Mouse (Mus musculus) midbrain, embryonic 10.5 days (tissue): ENCODE data around the gene Gm498. TPM values are rescaled to one million over a fixed set of nuclear protein-coding genes. Genes with fewer than 3 reads are reported as not detected.
A peak's percentile ranks its signal among the peaks of the same experiment; 100 is the strongest.

Source experiments
- DNase-seq: peaks from one replicate; pipeline ENCODE4 v3.0.0-alpha.2; 2017; ENCODE audit warnings: low spot score
- H3K27ac ChIP-seq: fragments of 300-500 bp; sonication (generic); replicated peaks from 2 replicates; pipeline ENCODE4 v1.5.1; 2016; ENCODE audit warnings: mild to moderate bottlenecking
- H3K27me3 ChIP-seq: fragments of 300-500 bp; sonication (generic); 2 replicates; pipeline ENCODE4 v1.6.1; 2016; ENCODE audit warnings: low read depth, mild to moderate bottlenecking; ENCODE audit not compliant: poor library complexity, severe bottlenecking
- H3K36me3 ChIP-seq: fragments of 300-500 bp; sonication (generic); 2 replicates; pipeline ENCODE4 v1.6.1; 2016; ENCODE audit warnings: mild to moderate bottlenecking, moderate library complexity
- H3K4me1 ChIP-seq: fragments of 300-500 bp; sonication (generic); 2 replicates; pipeline ENCODE4 v1.6.1; 2016
- H3K4me3 ChIP-seq: fragments of 300-500 bp; sonication (generic); 2 replicates; pipeline ENCODE4 v1.5.1; 2016; ENCODE audit warnings: mild to moderate bottlenecking, moderate library complexity
- H3K9me3 ChIP-seq: fragments of 300-500 bp; sonication (generic); replicated peaks from 2 replicates; pipeline ENCODE4 v1.6.1; 2016; ENCODE audit warnings: mild to moderate bottlenecking
- WGBS: fragments of 180-500 bp; shearing (Covaris S2); methylation state at CpG from one replicate; pipeline ENCODE4 v1.1.7; 2016; 5-methylcytosine and 5-hydroxymethylcytosine counted together
- microRNA-seq: library from miRNA; unstranded; fragments of <30 nt; microRNA quantifications from one replicate; pipeline ENCODE4, GENCODE M21; 2017
- polyA plus RNA-seq: library from polyadenylated mRNA; unstranded; fragments of >200 nt; fragmentation: Nextera tagmentation; extraction: Ambion mirVana; gene quantifications from 2 replicates; pipeline ENCODE4 v1.2.1, GENCODE M21; 2016

The Gm498 gene
- polyA plus RNA-seq, 1 experiment from 2014 or later: not detected

- no peaks in the 10 kb centered on the region for H3K36me3 ChIP-seq
- H3K27me3 ChIP-seq: no peaks in the 10 kb centered on the region
- no peak overlapping the region for H3K27ac ChIP-seq
- no peak for DNase-seq
- peaks cover 7% of the 10 kb centered on the region; the same call in 1 of the 2 replicates for H3K9me3 ChIP-seq
- H3K4me1 ChIP-seq: no peaks in the 10 kb centered on the region
- 86% methylated on average over 8 of the region's 8 CpGs for WGBS
- H3K4me3 ChIP-seq: no peak overlapping the region
Measured at GRCm38 (mm10) chr7:143913611-143914010, 47.0 kb downstream of the Gm498 start.

GRCm38 (mm10) chr7:143919031-143919679 is 52.5 kb downstream of the Gm498 start:
- WGBS: 88% methylated on average over 3 of the region's 3 CpGs
- Histone ChIP-seq H3K9me3 (no peaks in the 10 kb centered on the region), H3K27me3 (no peaks in the 10 kb centered on the region), H3K4me1 (no peaks in the 10 kb centered on the region), H3K36me3 (no peaks in the 10 kb centered on the region), H3K4me3 (no peak overlapping the region), H3K27ac (no peak overlapping the region)
- no peak for DNase-seq

DNA sequence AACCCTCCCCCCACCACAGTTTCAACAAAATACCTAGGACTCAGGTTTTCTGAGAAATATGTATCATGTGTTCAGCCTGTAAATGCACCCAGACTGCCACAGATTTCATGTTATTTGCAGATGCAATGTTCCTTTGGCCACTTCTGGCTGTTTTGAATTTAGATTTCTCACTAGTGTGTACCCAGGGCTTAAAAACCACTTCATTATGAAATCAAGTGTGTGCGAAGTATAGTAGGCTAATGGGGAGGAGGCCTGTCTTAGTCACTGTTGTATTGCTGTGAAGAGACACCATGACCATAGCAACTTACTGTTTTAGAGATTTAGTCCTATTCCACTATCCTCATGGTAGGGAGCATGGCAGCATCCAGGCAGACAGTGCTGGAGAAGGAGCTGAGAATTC is 63.3 kb downstream of the Gm498 start:
- Histone ChIP-seq H3K27me3 (no peaks in the 10 kb centered on the region), H3K4me1 (no peaks in the 10 kb centered on the region), H3K36me3 (no peaks in the 10 kb centered on the region), H3K4me3 (no peak overlapping the region), H3K27ac (no peak overlapping the region), H3K9me3 (no peaks in the 10 kb centered on the region)
- 93% methylated on average over 1 of the region's 1 CpGs for WGBS
- DNase-seq: no peak

GRCm38 (mm10) chr7:143938647-143939046 is 72.0 kb downstream of the Gm498 start:
- 31% methylated on average over 4 of the region's 4 CpGs for WGBS
- Histone ChIP-seq H3K36me3 (no peaks in the 10 kb centered on the region), H3K4me1 (peaks cover 9% of the 10 kb centered on the region), H3K27ac (peak overlapping the region; percentile 52), H3K9me3 (no peaks in the 10 kb centered on the region), H3K4me3 (no peak overlapping the region), H3K27me3 (no peaks in the 10 kb centered on the region)
- DNase-seq: peak; percentile 14

DNA sequence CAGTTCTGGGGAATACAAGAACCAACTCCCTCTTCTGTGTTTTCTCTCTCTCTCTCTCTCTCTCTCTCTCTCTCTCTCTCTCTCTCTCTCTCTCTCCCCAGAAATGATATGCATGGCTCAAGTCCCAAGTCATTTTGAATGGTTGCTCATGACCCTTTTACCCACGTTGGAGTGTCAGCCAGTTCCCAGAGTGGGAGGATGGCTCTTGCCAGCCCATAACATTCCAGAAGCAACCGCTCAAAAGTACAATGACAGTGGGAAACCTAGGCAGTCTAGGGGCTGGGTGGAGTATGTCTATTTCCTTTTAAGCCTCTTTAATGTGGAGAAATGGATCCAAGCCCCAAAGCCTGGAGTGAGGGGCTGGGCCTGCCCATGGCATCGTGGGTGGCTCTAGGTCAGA is 72.8 kb downstream of the Gm498 start:
- H3K9me3 ChIP-seq: no peaks in the 10 kb centered on the region
- H3K4me3 ChIP-seq: no peak overlapping the region
- no peaks in the 10 kb centered on the region for H3K27me3 ChIP-seq
- H3K36me3 ChIP-seq: no peaks in the 10 kb centered on the region
- WGBS: 79% methylated on average over 3 of the region's 3 CpGs
- DNase-seq: no peak
- peaks cover 9% of the 10 kb centered on the region for H3K4me1 ChIP-seq
- H3K27ac ChIP-seq: no peak overlapping the region

DNA sequence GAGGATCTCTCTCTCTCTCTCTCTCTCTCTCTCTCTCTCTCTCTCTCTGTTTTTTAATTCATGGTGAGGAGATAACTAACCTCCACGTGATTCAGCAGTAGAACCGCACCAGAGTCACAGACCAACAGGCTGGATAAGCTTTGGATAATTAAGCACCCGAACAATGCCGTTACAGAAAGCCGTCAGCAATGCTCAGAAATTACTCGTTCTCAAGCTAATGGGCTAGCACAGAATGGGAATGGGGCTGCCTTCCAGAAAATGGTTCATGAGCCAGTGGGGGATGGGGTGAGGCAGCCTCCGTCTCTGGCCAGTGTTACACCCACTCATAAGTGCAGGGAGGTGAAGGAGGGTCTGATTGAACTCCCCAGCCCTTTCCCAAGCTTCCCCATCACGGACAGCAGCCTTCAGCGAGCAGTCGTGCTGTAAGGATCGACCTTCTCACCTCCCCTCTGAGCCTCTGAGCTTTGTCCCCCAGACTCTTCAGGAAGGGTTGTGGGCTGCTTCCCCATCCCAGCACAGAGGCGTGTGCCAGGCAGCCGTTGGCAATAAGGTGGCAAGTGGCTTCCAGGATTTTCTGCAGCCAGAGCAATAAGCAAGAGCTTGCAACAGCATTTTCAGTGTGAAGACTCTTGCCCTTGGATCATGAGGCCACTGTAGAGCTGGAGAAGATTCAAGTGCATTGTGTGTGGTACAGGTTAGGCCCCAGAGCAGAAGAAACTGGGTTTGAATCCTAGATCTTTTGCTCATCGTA is 76.5 kb downstream of the Gm498 start:
- H3K4me1 ChIP-seq: peaks cover 8% of the 10 kb centered on the region
- H3K27me3 ChIP-seq: no peaks in the 10 kb centered on the region
- no peak for DNase-seq
- H3K36me3 ChIP-seq: no peaks in the 10 kb centered on the region
- H3K27ac ChIP-seq: no peak overlapping the region
- no peaks in the 10 kb centered on the region for H3K9me3 ChIP-seq
- WGBS: 85% methylated on average over 14 of the region's 14 CpGs
- H3K4me3 ChIP-seq: no peak overlapping the region

- Histone ChIP-seq H3K36me3 (no peaks in the 10 kb centered on the region), H3K27ac (no peak overlapping the region), H3K9me3 (no peaks in the 10 kb centered on the region), H3K4me1 (no peaks in the 10 kb centered on the region), H3K27me3 (no peaks in the 10 kb centered on the region), H3K4me3 (no peak overlapping the region)
- WGBS: 83% methylated on average over 6 of the region's 6 CpGs
- no peak for DNase-seq
Measured at GRCm38 (mm10) chr7:143944421-143944980, 77.9 kb downstream of the Gm498 start.

Small RNA genes within 50 kb of the gene (microRNA-seq; reads per million reads assigned to microRNA genes)
- gene Mir6404: not detected

Other genes starting within 250 kb of the Gm498 start
- gene Tnfrsf26, start 238.1 kb upstream of the Gm498 start, polyA plus RNA-seq: 0.29 and 0.41 TPM in 2 replicates
- gene Tnfrsf22, start 217.2 kb upstream of the Gm498 start, polyA plus RNA-seq: 9.3 and 9.9 TPM in 2 replicates
- gene Tnfrsf23, start 181.0 kb upstream of the Gm498 start, polyA plus RNA-seq: 0.30 and 0.38 TPM in 2 replicates
- 11.1 and 16.3 TPM in 2 replicates for gene Osbpl5, start 109.9 kb upstream of the Gm498 start, polyA plus RNA-seq
- gene Mrgprg, start 99.8 kb upstream of the Gm498 start, polyA plus RNA-seq: not detected in 2 replicates
- 1.8 and 3.3 TPM in 2 replicates for gene Mrgpre, start 82.3 kb upstream of the Gm498 start, polyA plus RNA-seq
- gene Nadsyn1, start 44.0 kb upstream of the Gm498 start, polyA plus RNA-seq: 10.3 and 10.4 TPM in 2 replicates
- 105 and 107 TPM in 2 replicates for gene Dhcr7, start 43.7 kb upstream of the Gm498 start, polyA plus RNA-seq
- gene Shank2, start 135.1 kb downstream of the Gm498 start, polyA plus RNA-seq: 0.91 and 1.5 TPM in 2 replicates